Mouse (Mus musculus) CD4-positive, CD25-positive, alpha-beta regulatory T cell, adult 2 months (primary cell): ENCODE measurements around the gene Tmem150a.

Experiments used
- DNase-seq: peaks from one replicate; pipeline ENCODE4 v3.0.0-alpha.2; 2012; ENCODE audit warnings: low read depth, low spot score

The Tmem150a gene

DNA sequence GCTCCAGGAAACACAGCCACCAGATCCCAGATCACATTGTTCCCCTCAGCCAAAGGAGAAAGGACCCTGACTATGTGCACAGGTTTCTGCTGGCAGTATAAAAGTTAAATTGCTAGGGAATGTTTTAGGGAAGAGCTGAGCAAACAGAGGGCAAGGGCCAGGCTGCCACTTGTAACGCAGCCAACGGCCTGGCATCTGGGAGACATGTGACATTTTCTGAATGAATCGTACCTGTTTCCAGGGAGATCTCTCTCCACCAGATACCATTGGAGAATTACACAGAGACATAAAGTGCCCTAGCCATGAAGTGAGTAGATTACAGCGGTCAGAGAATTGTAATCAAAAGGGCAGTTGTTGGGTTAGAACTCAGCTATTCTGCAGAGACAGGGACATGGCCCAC is 17.9 kb downstream of the Tmem150a start:
- DNase-seq: no peak

DNA sequence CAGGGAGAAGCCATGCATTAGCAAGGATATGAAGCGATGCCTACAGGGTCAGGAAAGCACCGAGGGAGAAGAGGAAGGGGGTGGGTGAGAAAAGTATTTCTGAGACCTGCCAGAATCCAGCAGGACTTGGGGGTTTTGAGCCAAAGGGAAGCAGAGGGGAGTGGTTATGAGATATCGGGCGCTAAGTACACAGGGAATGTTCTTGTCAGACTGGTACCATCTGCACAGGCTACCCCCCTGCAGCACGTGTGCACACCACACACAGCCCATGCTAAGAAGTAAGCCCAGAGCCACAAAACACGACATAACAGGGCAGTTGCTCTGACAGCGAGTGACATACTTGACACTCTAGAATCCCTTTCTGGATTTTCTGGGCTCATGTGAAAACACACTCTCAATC is 19.0 kb downstream of the Tmem150a start:
- no peak for DNase-seq

DNA sequence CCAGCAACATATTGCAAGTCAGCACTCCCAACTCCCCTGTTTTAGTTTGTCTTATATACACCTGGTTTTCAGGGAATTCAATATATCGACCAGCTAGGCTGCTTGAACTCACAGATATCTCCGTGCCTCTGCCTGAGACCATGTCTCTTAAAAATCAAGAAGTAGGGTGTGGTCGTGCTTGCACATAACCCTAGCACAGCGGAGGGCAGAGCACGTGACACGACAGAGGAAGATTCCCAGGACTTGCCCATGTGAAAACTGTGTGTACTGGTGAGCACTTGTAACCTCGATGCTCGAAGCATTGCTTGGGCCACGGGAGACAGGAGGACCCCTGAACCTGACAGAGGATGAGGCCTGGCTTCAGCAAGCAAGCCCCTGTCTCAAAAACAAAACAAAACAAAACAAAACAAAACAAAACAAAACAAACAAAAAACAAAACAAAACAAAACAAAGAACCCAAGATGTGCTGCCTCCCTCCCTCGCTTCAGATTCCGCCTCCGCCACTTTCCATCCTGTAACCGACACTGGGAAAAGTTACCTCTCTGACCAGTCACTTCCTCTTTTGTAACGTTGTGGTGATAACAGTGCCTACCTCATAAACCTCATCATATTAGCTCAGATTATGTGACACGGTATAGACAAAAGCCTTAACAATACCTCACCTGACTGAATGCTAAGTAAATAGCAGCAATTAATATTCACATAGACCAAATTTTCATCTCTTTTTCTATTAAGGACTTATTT is 19.7 kb downstream of the Tmem150a start:
- peak; percentile 56 for DNase-seq

DNA sequence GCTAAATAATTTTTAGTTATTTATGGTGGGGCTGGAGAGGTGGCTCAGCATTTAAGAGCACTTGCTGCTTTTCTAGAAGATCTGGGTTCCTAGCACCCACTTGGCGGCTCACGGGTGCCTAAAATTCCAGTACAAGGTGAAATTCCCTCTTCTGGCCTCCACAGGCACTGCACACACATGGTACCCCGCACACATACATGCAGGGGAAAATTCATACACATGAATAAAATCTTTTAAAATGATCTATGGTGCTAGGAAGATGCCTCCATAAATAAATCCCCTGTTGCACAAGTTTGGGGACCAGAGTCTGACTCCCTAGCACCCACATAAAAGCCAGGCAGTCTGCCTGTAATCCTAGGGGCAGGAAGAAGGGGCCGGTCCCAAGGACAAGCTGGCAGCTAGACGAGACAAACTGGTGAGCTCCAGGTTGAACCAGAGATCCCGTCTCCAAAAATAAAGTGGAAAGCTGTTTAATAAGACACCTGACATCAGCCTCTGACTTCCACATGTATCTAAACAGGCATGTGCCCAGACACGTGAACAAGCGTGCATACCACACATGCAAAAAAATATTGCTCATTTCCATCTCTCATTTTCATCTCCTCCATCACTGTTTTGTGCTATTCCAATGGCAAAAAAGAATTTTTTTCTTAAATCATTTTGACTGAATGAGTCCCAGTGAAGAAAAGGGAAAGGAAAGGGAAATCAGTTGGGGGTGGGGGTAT is 23.4 kb downstream of the Tmem150a start:
- no peak for DNase-seq

DNA sequence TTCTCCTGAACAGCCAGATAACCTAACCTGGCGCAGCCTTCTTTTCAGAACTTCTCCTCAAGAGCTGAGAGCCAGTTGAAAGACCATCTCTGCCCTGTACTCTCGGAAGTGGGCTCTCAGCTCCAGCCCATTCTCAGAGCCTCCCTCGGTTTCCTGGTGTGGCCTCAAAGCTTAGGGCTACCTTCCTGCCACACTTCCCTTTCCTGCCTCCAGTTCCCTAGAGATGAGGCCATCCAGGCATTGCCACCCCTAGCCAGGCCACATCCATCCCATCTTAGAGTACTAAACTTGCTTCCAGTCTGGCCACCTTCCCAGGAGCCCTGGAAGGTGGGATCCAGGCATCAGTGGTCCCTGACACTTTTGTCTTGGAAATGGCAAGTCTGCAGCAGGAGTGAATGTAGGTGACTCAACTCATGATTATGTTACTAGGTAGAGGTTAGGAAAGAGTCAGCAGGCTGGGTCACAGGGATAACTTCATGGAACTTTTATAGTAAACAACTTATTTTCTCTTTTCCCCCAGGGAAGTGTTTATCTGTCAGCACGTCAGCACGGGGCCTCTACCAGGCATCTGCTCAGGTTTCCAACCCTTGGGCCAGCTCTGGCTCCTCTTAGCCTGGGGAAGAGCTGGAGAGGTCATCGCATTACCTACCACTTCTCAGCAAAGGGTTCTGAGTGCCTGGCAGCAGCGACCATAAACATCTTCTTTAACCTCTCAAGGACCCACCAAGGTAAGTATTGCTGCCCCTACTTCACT is 24.3 kb downstream of the Tmem150a start:
- DNase-seq: no peak

DNA sequence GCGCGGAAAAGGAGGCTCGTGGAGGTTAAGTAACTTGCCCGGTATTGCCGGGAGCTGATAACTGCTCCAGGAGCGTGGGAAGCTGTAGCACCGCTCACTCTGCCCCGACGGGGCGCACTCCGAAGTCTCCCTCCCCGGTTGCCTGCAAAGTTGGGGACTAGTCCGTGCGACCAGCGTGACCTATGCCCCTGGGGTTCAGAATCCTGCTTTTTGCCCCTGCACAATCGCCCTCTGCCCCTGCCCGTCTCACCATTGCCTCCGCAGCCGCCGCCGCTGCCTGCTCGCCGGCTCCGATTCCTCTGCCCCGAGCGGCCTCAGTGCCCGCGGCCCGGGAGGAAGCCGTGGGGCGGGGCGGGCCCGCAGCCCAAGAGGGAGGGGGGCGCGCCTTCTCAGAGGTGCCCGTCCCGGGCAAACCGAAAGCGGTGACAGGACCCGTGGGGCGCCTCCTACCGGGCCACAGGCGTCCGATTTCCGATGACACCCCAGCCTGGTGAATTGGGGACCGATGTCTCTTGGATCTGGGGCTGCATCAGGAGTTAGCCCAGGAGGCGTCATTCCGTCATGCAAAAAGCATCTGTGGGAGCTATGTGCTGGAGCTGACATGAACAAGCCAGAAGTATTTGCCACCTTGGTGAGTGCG is 25.0 kb downstream of the Tmem150a start, which contains the start of gene Vamp5:
Gene Vamp5, minus strand, starts transcription at position 338 of the 640 bp plus-strand sequence.
- peak; percentile 93 for DNase-seq

DNA sequence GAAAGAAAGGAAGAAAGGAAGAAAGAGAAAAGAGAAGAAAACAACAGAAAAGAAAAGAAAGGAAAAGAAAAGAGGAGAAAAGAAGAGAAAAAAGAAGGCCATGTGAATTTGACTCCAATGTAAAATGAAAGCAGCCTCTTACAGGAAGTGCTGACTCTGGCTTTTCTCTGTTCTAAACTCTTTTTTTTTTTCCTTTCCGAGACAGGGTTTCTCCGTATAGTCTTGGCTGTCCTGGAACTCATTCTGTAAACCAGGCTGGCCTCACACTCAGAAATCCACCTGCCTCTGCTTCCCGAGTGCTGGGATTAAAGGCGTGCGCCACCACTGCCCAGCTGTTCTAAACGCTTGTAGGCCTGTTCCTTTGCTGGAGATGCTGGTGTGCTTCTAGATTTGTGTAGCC is 27.2 kb downstream of the Tmem150a start:
- DNase-seq: peak; percentile 46

DNA sequence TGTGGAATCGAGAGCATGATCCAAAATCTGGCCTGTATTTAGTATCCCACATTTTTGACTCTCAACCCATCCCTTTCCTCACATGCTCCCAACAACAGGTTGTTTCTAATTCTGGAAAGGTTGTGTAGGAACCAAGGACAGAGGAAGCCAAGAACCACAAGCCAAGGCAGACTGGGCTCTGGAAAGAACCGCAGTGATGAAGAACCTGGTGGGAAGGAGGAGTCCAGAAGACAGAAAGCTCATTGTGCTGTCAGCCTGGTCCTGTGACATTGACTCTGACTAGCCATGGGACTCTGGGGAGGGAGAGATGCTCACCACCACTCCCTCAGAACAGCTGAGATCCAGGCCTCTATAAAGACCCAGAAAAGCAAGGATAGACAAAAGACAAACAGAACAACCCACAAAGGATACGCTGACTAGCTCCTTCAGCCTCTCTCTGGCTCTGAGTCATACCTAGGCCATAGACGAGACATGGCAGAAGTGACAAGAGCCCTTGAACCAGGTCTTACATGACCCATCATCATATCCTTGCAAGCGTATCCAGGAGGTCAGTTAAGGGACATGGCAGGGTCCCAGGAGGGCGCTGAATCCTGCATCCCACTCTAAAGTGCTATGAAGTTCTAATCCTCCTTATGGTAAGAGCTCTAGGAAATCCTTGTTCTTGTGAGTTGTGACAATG is 28.0 kb downstream of the Tmem150a start:
- DNase-seq: no peak

DNA sequence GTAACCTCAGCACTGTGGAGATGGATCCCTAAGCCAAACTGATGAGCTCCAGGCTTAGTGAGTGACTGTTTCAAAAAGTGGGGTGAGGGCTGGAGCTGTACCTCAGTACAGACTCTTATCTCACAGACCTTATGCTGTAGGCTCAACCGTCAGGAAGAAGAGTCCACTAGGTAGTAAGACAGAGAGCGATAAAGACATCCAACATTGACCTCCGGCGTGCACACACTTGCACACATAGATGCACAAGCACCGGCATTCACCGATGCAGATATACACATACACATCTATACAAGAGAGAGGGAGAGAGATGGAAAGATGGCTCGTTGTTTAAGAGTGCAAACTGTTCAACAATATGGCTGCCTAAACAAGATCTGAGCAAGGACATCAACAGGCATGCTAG is 28.7 kb downstream of the Tmem150a start:
- no peak for DNase-seq

DNA sequence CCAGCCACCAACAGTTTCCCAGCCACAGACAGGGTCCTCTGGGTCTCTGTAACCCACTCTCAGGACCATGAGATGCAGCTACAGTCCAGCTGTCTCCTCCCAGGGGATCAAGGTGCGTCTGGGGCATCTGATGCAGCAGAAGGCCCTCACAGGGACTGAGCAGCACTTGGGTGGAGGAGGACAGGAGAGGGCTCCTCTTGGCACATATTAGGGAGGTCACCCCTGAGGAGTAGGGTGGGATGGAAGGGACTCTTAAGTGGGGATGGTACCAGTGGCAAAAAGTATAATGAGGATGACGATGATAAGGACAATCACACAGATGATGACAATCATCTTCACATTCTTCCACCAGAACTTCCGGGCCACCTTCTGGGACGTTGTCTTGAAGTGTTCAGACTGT is 30.0 kb downstream of the Tmem150a start:
- no peak for DNase-seq

DNA sequence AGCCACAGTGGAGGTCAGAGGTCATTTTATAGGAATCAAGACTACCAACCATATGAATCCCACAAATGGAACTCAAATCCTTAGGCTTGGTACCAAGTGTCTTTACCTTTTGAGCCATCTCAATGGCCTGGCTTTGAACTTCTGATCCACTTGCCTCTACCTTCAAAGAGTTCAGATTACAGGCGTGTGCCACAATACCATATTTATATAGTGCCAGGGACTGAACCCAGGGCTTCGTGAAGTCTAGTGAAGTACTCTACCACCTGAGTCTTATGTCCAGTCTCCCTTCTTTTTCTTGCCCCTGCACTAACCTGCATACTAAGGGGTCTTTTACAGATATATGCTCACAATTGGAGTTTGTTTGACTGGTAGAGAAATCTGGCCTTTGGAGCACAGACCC is 31.3 kb downstream of the Tmem150a start:
- no peak for DNase-seq

DNA sequence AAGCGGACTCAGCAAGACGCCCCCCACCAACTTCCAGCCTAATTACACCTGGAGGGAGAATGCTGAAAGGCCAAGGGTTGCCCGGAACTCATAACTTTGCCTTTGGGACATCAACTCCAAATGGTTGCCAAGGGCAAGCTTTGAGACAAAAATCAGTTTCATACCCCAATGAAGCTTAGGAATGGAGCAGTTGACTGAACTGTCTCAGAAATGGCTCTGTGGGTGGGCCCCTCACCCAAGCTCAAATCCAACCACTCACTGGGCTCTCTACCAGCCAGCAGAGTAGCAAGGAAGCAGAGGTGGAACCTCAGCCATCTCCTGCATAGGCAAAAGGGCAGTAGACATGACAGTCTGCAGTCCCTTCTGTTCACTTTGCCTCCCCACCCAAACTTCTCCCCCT is 32.6 kb downstream of the Tmem150a start:
- DNase-seq: no peak

DNA sequence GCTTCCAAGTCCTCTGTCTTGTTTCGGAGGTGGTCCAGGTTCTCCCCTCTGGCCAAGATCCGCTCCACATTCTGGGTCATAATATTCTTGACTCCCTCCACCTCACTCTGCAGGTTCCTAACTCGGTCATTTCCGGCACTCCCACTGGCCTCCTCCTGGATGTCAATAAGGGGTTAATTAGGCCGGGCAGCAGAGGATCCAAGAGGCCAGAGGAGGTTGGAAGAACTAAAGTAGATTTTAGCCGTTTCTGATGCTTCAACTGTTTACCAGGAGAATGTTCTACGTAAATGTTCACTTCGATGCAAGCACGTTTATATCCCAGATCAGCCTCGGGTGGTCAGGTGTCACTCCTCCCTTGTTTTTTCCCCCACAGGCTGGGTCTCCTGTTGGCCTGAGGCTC is 33.0 kb downstream of the Tmem150a start:
- DNase-seq: no peak

DNA sequence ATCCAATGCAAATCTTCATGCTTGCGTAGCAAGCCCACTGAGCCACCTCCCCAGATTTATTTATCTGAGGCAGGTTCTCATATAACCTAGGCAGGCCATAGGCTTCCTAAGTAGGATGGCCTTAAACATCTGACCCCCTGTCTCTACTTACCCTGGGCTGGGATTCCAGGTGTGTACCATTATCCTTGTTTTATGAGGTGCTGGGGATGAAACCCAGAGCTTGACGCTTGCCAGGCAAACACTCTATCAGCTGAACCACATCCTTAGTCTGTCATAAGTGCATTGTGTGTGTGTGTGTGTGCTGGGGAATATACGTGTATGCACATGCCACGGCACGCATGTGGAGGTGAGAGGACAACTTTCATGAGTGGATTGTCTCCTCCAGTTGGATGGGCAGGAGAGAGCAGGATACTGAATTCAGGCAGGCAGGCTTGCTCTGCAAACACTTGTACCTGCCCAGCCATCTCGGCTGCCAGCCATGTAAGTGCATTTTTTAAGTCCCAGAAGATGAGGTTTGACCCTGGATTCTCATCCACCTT is 33.6 kb downstream of the Tmem150a start:
- no peak for DNase-seq

DNA sequence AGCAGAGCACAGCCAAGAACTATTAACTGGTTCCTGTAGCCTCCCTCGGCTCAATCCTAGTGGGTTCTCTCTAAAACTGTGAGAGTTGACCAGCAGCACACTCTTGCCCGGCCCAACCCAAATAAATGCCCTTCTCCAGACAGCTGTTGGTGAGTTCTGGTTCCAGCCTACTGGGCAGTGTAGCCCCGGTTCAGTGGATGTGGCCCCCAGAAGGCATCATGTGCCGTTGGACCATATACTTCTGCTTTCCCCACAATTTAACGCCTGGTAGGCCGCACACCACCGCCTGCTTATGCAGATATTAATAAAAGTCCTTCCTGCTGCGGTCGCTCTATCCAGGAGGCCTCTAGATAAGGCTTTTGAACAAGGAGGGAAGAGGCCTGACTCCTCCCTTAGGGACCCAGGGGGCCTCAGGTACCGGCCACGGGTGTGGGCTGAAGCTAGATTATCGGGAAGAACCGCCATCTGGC is 34.3 kb downstream of the Tmem150a start:
- DNase-seq: no peak

DNA sequence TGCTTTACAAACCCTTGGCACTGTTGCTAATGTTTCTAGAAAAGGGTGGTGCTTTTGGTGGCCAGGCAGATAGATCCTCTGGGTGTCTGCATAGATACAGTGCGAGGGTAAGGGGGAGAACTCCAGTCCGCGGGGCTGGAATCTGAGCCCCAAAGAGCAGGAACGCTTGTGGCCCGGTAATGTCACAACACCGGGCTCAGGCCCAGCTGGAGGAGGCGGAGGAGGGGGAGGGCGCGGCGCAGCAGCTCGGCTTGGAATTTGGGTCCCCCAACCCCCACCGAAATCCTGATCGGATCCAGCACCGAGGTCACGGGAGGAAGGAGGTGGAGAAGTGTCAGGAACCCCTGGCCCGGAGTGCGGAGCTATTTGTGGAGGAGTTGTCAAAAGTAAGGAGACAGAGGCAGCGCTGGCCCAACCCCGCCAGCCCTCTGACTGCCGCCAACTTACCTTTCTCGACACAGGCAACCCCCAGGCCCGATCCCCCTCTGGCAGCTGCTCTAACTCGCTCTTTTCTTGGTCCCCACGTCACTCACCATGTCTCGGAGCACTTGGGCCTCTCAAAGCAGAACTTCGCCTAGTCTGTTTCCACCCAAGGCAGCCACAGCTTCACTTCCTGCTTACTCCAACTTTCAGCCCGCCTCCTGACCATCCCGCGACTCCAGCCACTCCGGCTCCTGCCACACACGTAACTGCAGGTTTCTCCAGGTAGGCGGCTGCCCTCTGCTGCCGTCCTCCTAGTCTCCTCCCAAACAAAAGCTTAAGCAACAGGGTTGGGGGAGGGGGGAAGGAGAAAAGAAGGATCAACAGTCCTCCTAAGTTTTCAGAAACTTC is 34.9 kb downstream of the Tmem150a start, which contains the start of gene Vamp8:
Gene Vamp8, minus strand, starts transcription at position 763 of the 831 bp plus-strand sequence.
- DNase-seq: peak; percentile 71

DNA sequence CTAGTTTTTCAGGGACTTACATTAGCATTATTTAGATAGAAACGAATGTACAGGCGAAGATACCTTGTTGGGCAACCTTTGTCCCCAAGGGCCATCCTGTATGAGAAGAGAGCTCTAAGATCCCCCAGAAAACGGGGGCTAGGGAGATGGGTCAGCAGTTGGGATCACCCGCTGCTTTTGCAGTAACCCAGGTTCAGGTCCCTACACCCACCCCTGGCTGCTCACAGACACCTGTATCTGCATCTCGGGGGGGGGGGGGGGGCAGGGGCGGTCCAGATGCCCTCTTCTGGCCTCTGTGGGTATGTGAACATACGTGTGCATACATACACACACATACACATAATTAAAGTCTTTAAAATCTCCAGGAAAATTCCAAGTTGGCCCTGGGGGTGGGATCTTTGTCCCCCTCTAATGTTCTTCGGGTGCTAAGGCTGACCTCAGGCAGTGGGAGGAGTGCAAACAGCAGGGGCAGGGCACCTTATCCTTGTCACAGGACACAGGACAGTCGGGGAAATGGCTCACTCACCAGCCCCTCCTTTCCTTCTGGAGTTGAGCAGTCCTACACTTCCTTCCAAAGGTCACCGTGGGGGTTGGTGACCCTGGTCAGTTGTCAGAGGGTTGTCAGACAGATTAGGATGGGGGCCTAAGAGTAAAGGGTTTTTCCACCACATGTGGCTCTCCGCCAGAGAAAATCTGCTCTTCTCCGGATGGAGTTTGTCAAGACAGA is 35.7 kb downstream of the Tmem150a start:
- DNase-seq: peak; percentile 59

DNA sequence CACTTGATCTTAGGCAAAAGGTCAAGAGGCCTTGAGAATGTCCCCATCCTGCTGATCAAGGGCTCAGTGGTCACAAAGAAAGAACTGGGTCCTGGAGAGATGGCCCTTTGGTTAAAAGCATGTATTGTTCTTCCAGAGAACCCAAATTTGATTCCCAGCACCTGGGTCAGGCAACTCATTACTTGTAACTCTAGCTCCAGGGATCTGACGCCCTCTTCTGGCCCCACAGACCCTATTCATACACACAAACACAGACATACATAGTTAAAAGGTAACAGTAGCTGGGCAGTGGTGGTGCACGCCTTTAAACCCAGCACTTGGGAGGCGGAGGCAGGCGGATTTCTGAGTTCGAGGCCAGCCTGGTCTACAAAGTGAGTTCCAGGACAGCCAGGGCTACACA is 37.1 kb downstream of the Tmem150a start:
- DNase-seq: no peak

DNA sequence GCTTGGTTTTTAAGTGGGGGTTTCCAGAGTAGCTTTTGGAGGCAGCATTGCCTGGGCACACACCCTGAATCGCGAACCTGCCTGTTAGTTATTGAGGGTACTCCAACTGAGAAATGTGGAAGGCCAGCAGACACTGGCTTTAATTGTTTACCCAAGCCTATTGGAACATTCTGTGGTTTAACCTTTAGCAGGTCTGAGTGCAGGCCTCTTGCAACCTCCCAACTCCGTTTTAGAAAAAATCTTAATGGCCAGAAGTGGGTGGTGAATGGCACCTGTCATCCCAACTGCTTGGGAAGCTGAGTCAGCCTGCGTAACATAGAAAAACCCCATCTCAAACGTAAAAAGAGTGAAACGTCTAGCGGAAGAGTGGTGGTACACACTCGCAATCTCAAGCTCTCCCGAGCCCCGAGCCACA is 41.6 kb downstream of the Tmem150a start:
- no peak for DNase-seq
